Comparison of ENCODE assay signal across 1 mouse cellular context in the genomic region with DNA sequence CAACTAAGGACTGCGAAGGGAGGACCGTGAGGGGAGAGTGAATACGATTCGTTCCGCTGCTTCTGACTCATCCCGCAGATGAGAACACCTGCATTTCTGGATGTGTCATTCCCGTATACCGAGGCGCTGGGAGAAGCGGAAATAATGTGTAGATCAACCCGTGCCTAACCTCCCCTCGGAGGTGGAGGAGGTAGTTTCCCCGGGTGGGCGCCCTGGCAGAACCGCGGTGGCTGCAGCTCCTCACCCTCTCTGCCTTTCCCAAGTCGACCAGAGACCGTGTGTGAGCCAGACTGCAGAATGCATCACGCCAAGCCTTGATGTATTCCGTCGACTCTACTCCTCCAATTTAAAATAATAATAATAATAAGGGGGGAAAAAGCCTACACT.
TF ChIP-seq lines count a peak whose summit lies in the region.

No protein-coding gene starts in this region.

TF ChIP-seq in CH12.LX, 34 proteins besides CTCF, POLR2A, EP300 and RAD21 (continued from another document):
- TF ChIP-seq TBP (conservative IDR thresholded peaks at IDR 0.05; ENCODE audit: low read depth, low read length), result no peak
- no peak for TF ChIP-seq KAT2A (IDR thresholded peaks at IDR 0.05; ENCODE audit: insufficient replicate concordance, low read length)
